Mouse (Mus musculus): ENCODE data around the gene Ncoa1. TPM values are rescaled to one million over a fixed set of nuclear protein-coding genes. Genes with fewer than 3 reads are reported as not detected.

Gene Ncoa1
- polyA plus RNA-seq, 1 experiment from 2014 or later = 20.9 TPM

- no peak overlapping the region for H3K27ac ChIP-seq (replicated peaks)
- WGBS = 36% methylated on average over 2 of the region's 2 CpGs
Observed at GRCm38 (mm10) chr12:4355019-4355730, 121.8 kb downstream of the Ncoa1 start.

GRCm38 (mm10) chr12:4343216-4343615 lies 133.8 kb downstream of the Ncoa1 start:
- Histone ChIP-seq H3K27ac (replicated peaks) (no peak overlapping the region), H3K9ac (replicated peaks) (no peak overlapping the region)

More at GRCm38 (mm10) chr12:4355019-4355730, 121.8 kb downstream of the Ncoa1 start:
- H3K9me3 ChIP-seq = no peaks in the 10 kb centered on the region
- H3K9ac ChIP-seq (replicated peaks) = no peak overlapping the region
- no peak for ATAC-seq (replicated peaks)
- no peaks in the 10 kb centered on the region for H3K4me1 ChIP-seq
- no peaks in the 10 kb centered on the region; the same call in 1 of the 2 replicates for H3K36me3 ChIP-seq
- H3K4me2 ChIP-seq (replicated peaks) = no peak overlapping the region
- H3K4me3 ChIP-seq = no peak overlapping the region
- no peaks in the 10 kb centered on the region for H3K27me3 ChIP-seq

GRCm38 (mm10) chr12:4342087-4342486 lies 134.9 kb downstream of the Ncoa1 start:
- no peak overlapping the region for H3K9ac ChIP-seq (replicated peaks)
- peaks cover 21% of the 10 kb centered on the region for H3K4me1 ChIP-seq
- no peaks in the 10 kb centered on the region for H3K36me3 ChIP-seq
- peak overlapping the region; percentile 52; the same call in 1 of the 2 replicates for H3K27ac ChIP-seq (replicated peaks)
- WGBS = 34% methylated on average over 3 of the region's 3 CpGs
- H3K9me3 ChIP-seq = no peaks in the 10 kb centered on the region
- H3K4me3 ChIP-seq = no peak overlapping the region
- H3K4me2 ChIP-seq (replicated peaks) = no peak overlapping the region
- no peaks in the 10 kb centered on the region for H3K27me3 ChIP-seq
- peak; percentile 76 for ATAC-seq (replicated peaks)

More at GRCm38 (mm10) chr12:4343216-4343615, 133.8 kb downstream of the Ncoa1 start:
- no peaks in the 10 kb centered on the region for H3K36me3 ChIP-seq
- no peak for ATAC-seq (replicated peaks)
- H3K27me3 ChIP-seq = no peaks in the 10 kb centered on the region
- H3K4me1 ChIP-seq = peaks cover 21% of the 10 kb centered on the region
- 94% methylated on average over 2 of the region's 2 CpGs for WGBS
- H3K9me3 ChIP-seq = no peaks in the 10 kb centered on the region
- no peak overlapping the region for H3K4me3 ChIP-seq
- no peak overlapping the region for H3K4me2 ChIP-seq (replicated peaks)

GRCm38 (mm10) chr12:4340325-4340924 lies 136.6 kb downstream of the Ncoa1 start:
- peaks cover 17% of the 10 kb centered on the region for H3K4me1 ChIP-seq
- 75% methylated on average over 3 of the region's 3 CpGs for WGBS
- H3K4me2 ChIP-seq (replicated peaks) = no peak overlapping the region
- H3K27ac ChIP-seq (replicated peaks) = no peak overlapping the region
- ATAC-seq (replicated peaks) = no peak
- no peaks in the 10 kb centered on the region for H3K9me3 ChIP-seq
- H3K9ac ChIP-seq (replicated peaks) = no peak overlapping the region
- no peaks in the 10 kb centered on the region for H3K36me3 ChIP-seq
- H3K27me3 ChIP-seq = no peaks in the 10 kb centered on the region
- H3K4me3 ChIP-seq = no peak overlapping the region

GRCm38 (mm10) chr12:4323604-4324003 lies 153.4 kb downstream of the Ncoa1 start:
- H3K4me1 ChIP-seq = no peaks in the 10 kb centered on the region

GRCm38 (mm10) chr12:4322227-4322626 lies 154.8 kb downstream of the Ncoa1 start:
- Histone ChIP-seq H3K27me3 (no peaks in the 10 kb centered on the region), H3K4me1 (no peaks in the 10 kb centered on the region), H3K9ac (replicated peaks) (no peak overlapping the region), H3K9me3 (no peaks in the 10 kb centered on the region), H3K4me3 (no peak overlapping the region), H3K27ac (replicated peaks) (no peak overlapping the region), H3K36me3 (peaks cover 10% of the 10 kb centered on the region), H3K4me2 (replicated peaks) (no peak overlapping the region)
- 34% methylated on average over 2 of the region's 2 CpGs for WGBS
- ATAC-seq (replicated peaks) = no peak

More at GRCm38 (mm10) chr12:4323604-4324003, 153.4 kb downstream of the Ncoa1 start:
- Histone ChIP-seq H3K4me2 (replicated peaks) (no peak overlapping the region), H3K27me3 (no peaks in the 10 kb centered on the region), H3K27ac (replicated peaks) (no peak overlapping the region), H3K4me3 (no peak overlapping the region), H3K9me3 (no peaks in the 10 kb centered on the region), H3K9ac (replicated peaks) (no peak overlapping the region), H3K36me3 (peaks cover 9% of the 10 kb centered on the region)
- ATAC-seq (replicated peaks) = no peak
- 89% methylated on average over 5 of the region's 5 CpGs for WGBS

- no peaks in the 10 kb centered on the region for H3K27me3 ChIP-seq
- no peak overlapping the region for H3K4me2 ChIP-seq (replicated peaks)
- H3K36me3 ChIP-seq = peaks cover 24% of the 10 kb centered on the region; the same call in 1 of the 2 replicates
- no peaks in the 10 kb centered on the region for H3K4me1 ChIP-seq
- no peak overlapping the region for H3K9ac ChIP-seq (replicated peaks)
- ATAC-seq (replicated peaks) = no peak
- H3K9me3 ChIP-seq = no peaks in the 10 kb centered on the region
- H3K27ac ChIP-seq (replicated peaks) = no peak overlapping the region
- H3K4me3 ChIP-seq = no peak overlapping the region
Observed at GRCm38 (mm10) chr12:4313824-4314223, 163.2 kb downstream of the Ncoa1 start.

- WGBS = 85% methylated on average over 1 of the region's 1 CpGs
- Histone ChIP-seq H3K4me3 (no peak overlapping the region), H3K4me1 (no peaks in the 10 kb centered on the region), H3K27ac (replicated peaks) (no peak overlapping the region), H3K27me3 (no peaks in the 10 kb centered on the region), H3K4me2 (replicated peaks) (no peak overlapping the region), H3K9me3 (no peaks in the 10 kb centered on the region), H3K9ac (replicated peaks) (no peak overlapping the region), H3K36me3 (peaks cover 5% of the 10 kb centered on the region; the same call in 1 of the 2 replicates)
- ATAC-seq (replicated peaks) = no peak
Observed at GRCm38 (mm10) chr12:4306712-4307313, 170.2 kb downstream of the Ncoa1 start.

- H3K27ac ChIP-seq (replicated peaks) = no peak overlapping the region
- no peak overlapping the region for H3K4me2 ChIP-seq (replicated peaks)
- H3K9me3 ChIP-seq = no peaks in the 10 kb centered on the region
- H3K9ac ChIP-seq (replicated peaks) = no peak overlapping the region
- no peaks in the 10 kb centered on the region for H3K27me3 ChIP-seq
- H3K4me1 ChIP-seq = no peaks in the 10 kb centered on the region
- peaks cover 19% of the 10 kb centered on the region for H3K36me3 ChIP-seq
- WGBS = 87% methylated on average over 3 of the region's 3 CpGs
- no peak for ATAC-seq (replicated peaks)
- no peak overlapping the region for H3K4me3 ChIP-seq
Observed at GRCm38 (mm10) chr12:4299300-4299699, 177.7 kb downstream of the Ncoa1 start.

GRCm38 (mm10) chr12:4298626-4299025 lies 178.4 kb downstream of the Ncoa1 start:
- H3K27me3 ChIP-seq = no peaks in the 10 kb centered on the region
- H3K9me3 ChIP-seq = no peaks in the 10 kb centered on the region
- peaks cover 21% of the 10 kb centered on the region for H3K36me3 ChIP-seq
- H3K27ac ChIP-seq (replicated peaks) = no peak overlapping the region
- H3K4me1 ChIP-seq = no peaks in the 10 kb centered on the region
- no peak overlapping the region for H3K4me2 ChIP-seq (replicated peaks)
- no peak overlapping the region for H3K9ac ChIP-seq (replicated peaks)
- 88% methylated on average over 4 of the region's 4 CpGs for WGBS
- no peak overlapping the region for H3K4me3 ChIP-seq
- ATAC-seq (replicated peaks) = no peak

GRCm38 (mm10) chr12:4295881-4296280 lies 181.1 kb downstream of the Ncoa1 start:
- Histone ChIP-seq H3K4me1 (no peaks in the 10 kb centered on the region), H3K4me3 (no peak overlapping the region), H3K9ac (replicated peaks) (no peak overlapping the region), H3K9me3 (no peaks in the 10 kb centered on the region), H3K4me2 (replicated peaks) (no peak overlapping the region), H3K36me3 (peaks cover 21% of the 10 kb centered on the region), H3K27me3 (no peaks in the 10 kb centered on the region), H3K27ac (replicated peaks) (no peak overlapping the region)
- WGBS = 91% methylated on average over 4 of the region's 4 CpGs
- no peak for ATAC-seq (replicated peaks)

- Histone ChIP-seq H3K4me1 (no peaks in the 10 kb centered on the region), H3K27ac (replicated peaks) (no peak overlapping the region), H3K9ac (replicated peaks) (no peak overlapping the region), H3K4me2 (replicated peaks) (no peak overlapping the region), H3K36me3 (peaks cover 25% of the 10 kb centered on the region), H3K9me3 (no peaks in the 10 kb centered on the region), H3K27me3 (no peaks in the 10 kb centered on the region), H3K4me3 (no peak overlapping the region)
- 70% methylated on average over 8 of the region's 8 CpGs for WGBS
- no peak for ATAC-seq (replicated peaks)
Observed at GRCm38 (mm10) chr12:4295281-4295680, 181.7 kb downstream of the Ncoa1 start.

Measured in forebrain, embryonic 15.5 days (tissue).